Mouse (Mus musculus) limb, embryonic 13.5 days (tissue): ENCODE measurements at regions not wholly inside any gene's neighbourhood (a gene's known extent, or its start where the extent isn't known, plus 50 kb on each side); places are given as distances from the start of the nearest gene placed in this dataset.

ENCODE experiments used
- ATAC-seq: fragments of 200-750 bp; cut with Nextera tagmentation; 2 replicates; pipeline ENCODE4 v1.8.0; 2017; ENCODE audit warnings: low read depth, moderate number of reproducible peaks, moderate TSS enrichment; ENCODE audit not compliant: low FRiP score
- H3K27ac ChIP-seq: fragments of 300-500 bp; sonication (generic); 2 replicates; pipeline ENCODE4 v1.5.1; 2015; ENCODE audit warnings: inconsistent platforms, mild to moderate bottlenecking, moderate library complexity
- H3K27me3 ChIP-seq: fragments of 300-500 bp; sonication (generic); 2 replicates; pipeline ENCODE4 v1.6.1; 2015; ENCODE audit warnings: mild to moderate bottlenecking, inconsistent platforms
- H3K36me3 ChIP-seq: fragments of 300-500 bp; sonication (generic); 2 replicates; pipeline ENCODE4 v1.6.1; 2015; ENCODE audit warnings: inconsistent platforms, mild to moderate bottlenecking, moderate library complexity
- H3K4me1 ChIP-seq: fragments of 300-500 bp; sonication (generic); 2 replicates; pipeline ENCODE4 v1.6.1; 2015; ENCODE audit warnings: inconsistent platforms
- H3K4me2 ChIP-seq: fragments of 300-500 bp; sonication (generic); replicated peaks from 2 replicates; pipeline ENCODE4 v1.6.1; 2015; ENCODE audit warnings: inconsistent platforms, mild to moderate bottlenecking, moderate library complexity
- H3K4me3 ChIP-seq: fragments of 300-500 bp; sonication (generic); 2 replicates; pipeline ENCODE4 v1.5.1; 2015; ENCODE audit warnings: moderate library complexity, mild to moderate bottlenecking, inconsistent platforms
- H3K9ac ChIP-seq: fragments of 300-500 bp; sonication (generic); 2 replicates; pipeline ENCODE4 v1.6.1; 2015; ENCODE audit warnings: mild to moderate bottlenecking, inconsistent platforms
- H3K9me3 ChIP-seq: fragments of 300-500 bp; sonication (generic); 2 replicates; pipeline ENCODE4 v1.6.1; 2016; ENCODE audit warnings: inconsistent platforms
- WGBS: fragments of 180-500 bp; shearing (Covaris S2); methylation state at CpG from one replicate; pipeline ENCODE4 v1.1.7; 2015; 5-methylcytosine and 5-hydroxymethylcytosine counted together

GRCm38 (mm10) chr1:56063474-56063873 is 573.8 kb downstream of the Hsfy2 start:
- 69% methylated on average over 3 of the region's 3 CpGs for WGBS
- H3K9me3 ChIP-seq: no peaks in the 10 kb centered on the region
- H3K27me3 ChIP-seq: no peaks in the 10 kb centered on the region
- H3K4me2 ChIP-seq: no peak overlapping the region
- H3K4me3 ChIP-seq: no peak overlapping the region
- H3K9ac ChIP-seq: no peak overlapping the region
- no peak for ATAC-seq
- H3K36me3 ChIP-seq: no peaks in the 10 kb centered on the region
- no peak overlapping the region for H3K27ac ChIP-seq
- H3K4me1 ChIP-seq: no peaks in the 10 kb centered on the region
